In genomic region chr11:106502631-106503424, GRCm38 (mm10) we compare ENCODE assay signal across 9 mouse cellular contexts. TPM values are rescaled to one million over a fixed set of nuclear protein-coding genes. Genes with fewer than 3 reads are reported as not detected.
DNase-seq lines count a peak whose midpoint lies in the region; ATAC-seq lines count a peak whose summit lies in the region.
"Had no signal": no experiment of that assay in that cellular context is flagged by ENCODE, and none has a peak within 500 bp of the region (broad histone marks: within the 10 kb centered on the region; RNA-seq: fewer than 3 reads in every experiment).

No protein-coding gene starts in this region.

- no peaks in the 10 kb centered on the region for H3K9me3 ChIP-seq in heart, embryonic 13.5 days
- no peaks in the 10 kb centered on the region for H3K9me3 ChIP-seq in neural tube, embryonic 15.5 days (replicated peaks)
- H3K9me3 ChIP-seq in hindbrain, embryonic 16.5 days (ENCODE audit: control insufficient read depth, low read length): no peaks in the 10 kb centered on the region

- H3K4me2 ChIP-seq in heart, embryonic 13.5 days: no peak overlapping the region
- no peak overlapping the region for H3K4me2 ChIP-seq in neural tube, embryonic 15.5 days
- H3K4me2 ChIP-seq in hindbrain, embryonic 16.5 days (ENCODE audit: low read length): no peak overlapping the region

- no peak for ATAC-seq in heart, embryonic 13.5 days (ENCODE audit: extremely low read depth, insufficient number of reproducible peaks, low FRiP score, low TSS enrichment)
- ATAC-seq in neural tube, embryonic 15.5 days (ENCODE audit: low FRiP score): no peak
- ATAC-seq in hindbrain, embryonic 16.5 days: no peak

- no peak for DNase-seq in heart, postnatal 10 days
- peak; percentile 35 for DNase-seq in neural tube, embryonic 10.5 days (ENCODE audit: extremely low spot score, low spot score)
- no peak for DNase-seq in right cerebral cortex, adult 2 months (ENCODE audit: low spot score in 2 of 2)
- no peak for DNase-seq in left cerebral cortex, postnatal 25 days (ENCODE audit: low spot score in 2 of 2)
- DNase-seq in B cell, adult 2 months: no peak
- DNase-seq: heart, postnatal 36 days had no signal

- peak overlapping the region; percentile 56 for H3K27ac ChIP-seq in heart, embryonic 13.5 days (replicated peaks)
- H3K27ac ChIP-seq in neural tube, embryonic 15.5 days (replicated peaks): no peak overlapping the region
- peak overlapping the region; percentile 40; the same call in 1 of the 2 replicates for H3K27ac ChIP-seq in hindbrain, embryonic 16.5 days (ENCODE audit: low read depth, low read length)

- intact Hi-C loops in heart, postnatal 10 days (cut with DNase I): no loop called here
- intact Hi-C loops in left cerebral cortex, postnatal 25 days (cut with DNase I): loop anchor here (2.0 to 10.0 kb wide), 3 partner anchors 59 to 242 kb away; partner anchors contain the start of gene Tex2

- WGBS in heart, embryonic 13.5 days: 64% methylated on average over 13 of the region's 13 CpGs
- 60% methylated on average over 13 of the region's 13 CpGs for WGBS in neural tube, embryonic 15.5 days
- WGBS in hindbrain, embryonic 16.5 days: 55% methylated on average over 13 of the region's 13 CpGs

- H3K36me3 ChIP-seq in heart, embryonic 13.5 days: peaks cover 28% of the 10 kb centered on the region
- H3K36me3 ChIP-seq in neural tube, embryonic 15.5 days: peaks cover 11% of the 10 kb centered on the region
- H3K36me3 ChIP-seq in hindbrain, embryonic 16.5 days (ENCODE audit: control insufficient read depth, insufficient read depth, low read length): peaks cover 3% of the 10 kb centered on the region

- H3K9ac ChIP-seq in heart, embryonic 13.5 days: no peak overlapping the region
- no peak overlapping the region for H3K9ac ChIP-seq in neural tube, embryonic 15.5 days (replicated peaks)
- peak overlapping the region; percentile 27; the same call in 1 of the 2 replicates for H3K9ac ChIP-seq in hindbrain, embryonic 16.5 days (ENCODE audit: low read depth, low read length)

- no peaks in the 10 kb centered on the region for H3K27me3 ChIP-seq in heart, embryonic 13.5 days (replicated peaks)
- no peaks in the 10 kb centered on the region for H3K27me3 ChIP-seq in neural tube, embryonic 15.5 days (replicated peaks)
- no peaks in the 10 kb centered on the region for H3K27me3 ChIP-seq in hindbrain, embryonic 16.5 days (replicated peaks; ENCODE audit: control insufficient read depth, insufficient read depth, low read length)

- H3K4me1 ChIP-seq in heart, embryonic 13.5 days: peaks cover 19% of the 10 kb centered on the region
- H3K4me1 ChIP-seq in neural tube, embryonic 15.5 days: peaks cover 15% of the 10 kb centered on the region
- H3K4me1 ChIP-seq in hindbrain, embryonic 16.5 days (ENCODE audit: control insufficient read depth, insufficient read depth, low read depth, low read length): peaks cover 4% of the 10 kb centered on the region

- no peak overlapping the region for H3K4me3 ChIP-seq in heart, embryonic 13.5 days
- no peak overlapping the region for H3K4me3 ChIP-seq in neural tube, embryonic 15.5 days (replicated peaks)
- H3K4me3 ChIP-seq in hindbrain, embryonic 16.5 days (ENCODE audit: low read length): no peak overlapping the region

RNA-seq across cellular contexts. Expression of gene Ern1, which starts 15.2 kb away (rescaled TPM):
- polyA plus RNA-seq in heart, embryonic 13.5 days (2015; fragmentation: Nextera tagmentation; extraction: Ambion mirVana): 3.9 and 4.3 TPM in 2 replicates
- total RNA-seq in heart, postnatal 10 days (2021): 10 to 100 TPM in 1 of 2 experiments, 1 to 10 TPM in 1; 8.9 to 10.5 TPM
- polyA plus RNA-seq in neural tube, embryonic 15.5 days (2015; fragmentation: Nextera tagmentation; extraction: Ambion mirVana): 4.1 and 6.5 TPM in 2 replicates
- polyA plus RNA-seq in hindbrain, embryonic 16.5 days (2015; fragmentation: Nextera tagmentation; extraction: Ambion mirVana): 3.3 and 4.8 TPM in 2 replicates
- total RNA-seq in left cerebral cortex, postnatal 25 days (2021): 1 to 10 TPM; 8.4 to 9.8 TPM
